Mouse (Mus musculus) heart, postnatal 25 days (tissue): ENCODE measurements around the gene Mapk12. TPM values are rescaled to one million over a fixed set of nuclear protein-coding genes. Genes with fewer than 3 reads are reported as not detected.

Source experiments
- DNase-seq: peaks from one replicate; pipeline ENCODE4 v3.0.0; 2022; ENCODE audit warnings: low spot score
- intact Hi-C: fragments of 180-260 bp; cut with DNase I; formaldehyde crosslinking; loops from one replicate; pipeline ENCODE4 v1.15.1; 2025
- total RNA-seq, 2 experiments: library from RNA; stranded (reverse); gene quantifications; 2 replicates each; pipeline ENCODE4 v1.2.3; 2021

Mapk12 gene
- total RNA-seq, 2 experiments from 2014 or later: 20.1 to 22.3 TPM

DNA sequence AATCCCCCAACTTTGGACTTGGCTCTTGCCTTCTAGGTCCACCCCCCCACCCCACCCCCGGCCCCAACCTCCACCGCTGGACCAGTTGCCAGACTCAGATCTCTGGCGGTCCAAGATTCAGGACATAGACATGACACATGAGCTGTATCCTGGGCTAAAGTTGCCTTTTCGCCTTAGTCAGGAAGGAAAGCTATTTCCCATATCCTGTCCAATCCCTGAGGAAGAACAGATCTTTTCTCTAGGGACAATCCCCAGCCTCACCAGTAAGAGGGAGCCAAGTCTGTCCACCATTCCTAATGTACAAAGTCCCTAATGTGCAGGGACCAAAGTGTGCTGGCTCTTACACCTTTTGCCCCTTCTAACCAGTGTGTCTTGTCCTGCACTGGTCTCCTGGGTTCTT lies 1.4 kb upstream of the Mapk12 start:
- DNase-seq: no peak
- intact Hi-C loops: no loop called here

GRCm38 (mm10) chr15:89141443-89141842 lies 940 bp upstream of the Mapk12 start:
- no peak for DNase-seq
- intact Hi-C loops: no loop called here

DNA sequence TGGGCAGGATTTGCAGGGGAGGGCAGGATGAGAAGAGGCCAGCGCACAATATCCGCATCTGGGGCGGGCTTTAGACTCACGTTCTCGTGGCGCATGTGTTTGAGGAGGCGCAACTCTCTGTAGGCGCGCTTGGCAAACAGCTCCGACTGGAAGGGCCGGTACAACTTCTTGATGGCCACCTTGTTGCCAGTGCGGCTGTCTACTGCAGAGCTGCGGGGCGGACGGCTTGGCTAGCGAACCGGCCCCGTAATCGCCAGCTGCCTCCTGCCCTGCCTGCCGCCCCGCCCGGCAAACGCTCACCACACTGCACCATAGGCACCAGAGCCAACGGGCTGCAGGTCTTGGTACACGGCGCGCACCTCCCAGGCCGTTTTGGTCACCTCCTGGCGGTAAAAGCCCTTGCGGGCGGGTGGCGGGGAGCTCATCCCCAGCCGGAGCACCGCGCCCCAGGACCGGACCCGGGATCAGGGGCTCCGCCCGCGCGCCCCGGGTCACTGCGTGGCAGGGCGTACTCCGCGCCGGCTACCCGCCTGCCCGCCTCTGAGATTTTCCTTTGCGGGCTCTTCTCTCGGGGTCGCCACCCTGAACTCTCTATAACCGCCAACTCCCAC lies 350 bp downstream of the Mapk12 start:
- intact Hi-C loops: no loop called here
- DNase-seq: peak; percentile 62

GRCm38 (mm10) chr15:89138531-89138930 lies 2.0 kb downstream of the Mapk12 start:
- intact Hi-C loops: no loop called here
- DNase-seq: no peak

DNA sequence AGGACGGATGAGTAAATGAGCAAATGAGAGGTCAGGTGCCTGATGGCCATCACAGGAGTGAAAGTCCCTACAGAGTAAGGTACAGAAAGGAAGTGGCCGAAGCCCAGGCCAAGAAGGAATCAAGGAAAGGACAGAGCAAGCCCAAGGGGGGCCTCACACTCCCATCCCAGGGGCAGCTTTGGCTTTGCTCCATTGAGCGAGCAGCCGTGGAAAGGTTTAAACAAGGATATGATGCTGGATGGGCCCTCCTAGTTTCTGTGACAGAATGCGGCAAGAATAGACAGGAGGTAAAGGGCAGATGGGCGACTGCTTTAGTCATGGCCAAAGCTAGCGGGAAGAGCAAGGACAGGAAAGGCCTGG lies 2.5 kb downstream of the Mapk12 start:
- intact Hi-C loops: no loop called here
- DNase-seq: no peak

- intact Hi-C loops: no loop called here
- DNase-seq: no peak
These were observed 3.0 kb downstream of the Mapk12 start for GRCm38 (mm10) chr15:89137378-89138045.

- intact Hi-C loops: no loop called here
- no peak for DNase-seq
These were observed 3.9 kb downstream of the Mapk12 start for GRCm38 (mm10) chr15:89136461-89137155.

DNA sequence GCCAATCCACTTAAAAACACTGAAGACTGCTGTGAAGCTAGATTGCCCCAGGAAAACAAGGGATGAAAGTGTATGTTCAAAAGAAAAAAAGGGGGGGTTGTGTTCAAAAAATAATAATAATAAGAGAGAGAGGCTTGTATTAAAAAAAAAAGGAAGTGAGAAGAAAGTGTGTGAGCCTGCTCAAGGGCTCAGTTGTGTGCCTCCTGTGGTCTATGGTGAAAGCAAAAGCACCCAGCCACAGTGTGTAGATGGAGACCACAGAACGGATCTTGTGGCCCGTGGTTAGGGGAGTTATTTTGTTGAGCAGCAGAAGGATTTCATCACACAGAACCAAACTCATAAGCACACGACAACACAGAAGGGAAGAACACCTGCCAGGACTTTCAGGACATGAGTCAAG lies 9.2 kb downstream of the Mapk12 start:
- intact Hi-C loops: no loop called here
- no peak for DNase-seq

DNA sequence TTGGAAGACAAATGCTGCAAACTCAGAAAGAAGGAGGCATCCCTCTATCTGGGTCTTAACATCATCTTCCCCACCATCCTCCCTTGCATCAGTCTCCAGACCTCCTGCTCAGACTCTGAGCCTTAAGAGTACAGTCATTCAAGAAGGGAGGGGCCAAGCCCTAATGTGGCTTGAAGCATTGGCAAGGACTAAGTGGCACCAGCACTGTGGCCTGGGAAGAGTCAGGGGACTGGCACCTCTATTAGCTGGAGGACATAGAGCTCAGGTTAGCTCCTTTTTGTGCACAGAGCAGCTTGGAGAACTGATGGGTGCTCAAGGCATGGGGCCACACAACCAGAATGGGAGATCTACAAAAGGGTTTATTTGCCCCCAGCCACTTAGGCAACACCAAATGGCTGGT lies 10.3 kb downstream of the Mapk12 start:
- no peak for DNase-seq
- intact Hi-C loops: no loop called here

DNA sequence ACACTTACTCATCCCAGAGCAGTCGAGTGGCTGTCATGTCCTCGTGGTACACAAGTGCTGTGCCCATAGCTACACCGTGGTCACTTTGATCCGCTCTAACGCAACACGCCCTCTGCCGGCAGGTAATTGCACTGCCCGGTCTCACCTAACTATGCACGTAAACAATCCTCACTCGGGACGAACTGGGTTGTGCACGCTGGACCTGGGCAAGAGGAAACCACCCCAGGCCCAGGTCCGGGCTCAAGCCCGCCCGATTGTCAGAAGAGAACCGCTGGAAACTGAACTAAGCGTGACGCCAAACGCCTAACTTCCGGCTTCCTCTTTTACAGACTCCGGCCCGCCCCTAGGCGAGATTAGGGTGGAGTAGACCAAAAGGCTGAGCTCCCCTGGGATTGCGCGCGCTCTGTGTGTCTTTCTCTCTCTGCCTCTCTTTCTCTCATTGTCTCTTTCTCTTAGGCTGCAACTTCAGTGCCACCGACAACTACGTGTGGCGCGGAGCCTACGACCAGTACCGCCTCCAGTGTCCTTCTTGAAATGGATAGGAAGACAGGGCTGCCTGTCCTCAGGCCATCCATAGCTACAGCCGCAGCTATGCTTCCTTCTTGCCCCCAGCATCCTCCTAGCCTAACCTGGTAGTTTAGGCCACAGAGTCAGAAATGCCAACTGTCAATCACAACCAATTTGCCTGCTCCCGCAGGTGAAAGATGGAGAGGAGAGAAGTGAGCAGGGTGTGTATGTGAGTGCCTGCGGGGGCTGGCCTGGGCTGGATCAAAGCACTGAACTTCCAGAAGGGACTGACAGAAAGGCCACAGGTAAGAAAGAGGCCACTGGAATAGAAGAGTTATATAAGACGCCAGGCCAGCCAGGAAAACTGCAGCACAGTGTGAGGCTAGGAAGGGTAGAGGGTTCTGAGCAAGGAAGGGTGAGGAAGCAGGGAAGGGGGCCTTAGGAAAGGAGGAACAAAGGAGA lies 11.8 kb downstream of the Mapk12 start, which contains the start of gene Hdac10:
TSS of gene Hdac10 (minus strand) at position 319 of the 969 bp plus-strand sequence.
- intact Hi-C loops: no loop called here
- DNase-seq: peak; percentile 79

DNA sequence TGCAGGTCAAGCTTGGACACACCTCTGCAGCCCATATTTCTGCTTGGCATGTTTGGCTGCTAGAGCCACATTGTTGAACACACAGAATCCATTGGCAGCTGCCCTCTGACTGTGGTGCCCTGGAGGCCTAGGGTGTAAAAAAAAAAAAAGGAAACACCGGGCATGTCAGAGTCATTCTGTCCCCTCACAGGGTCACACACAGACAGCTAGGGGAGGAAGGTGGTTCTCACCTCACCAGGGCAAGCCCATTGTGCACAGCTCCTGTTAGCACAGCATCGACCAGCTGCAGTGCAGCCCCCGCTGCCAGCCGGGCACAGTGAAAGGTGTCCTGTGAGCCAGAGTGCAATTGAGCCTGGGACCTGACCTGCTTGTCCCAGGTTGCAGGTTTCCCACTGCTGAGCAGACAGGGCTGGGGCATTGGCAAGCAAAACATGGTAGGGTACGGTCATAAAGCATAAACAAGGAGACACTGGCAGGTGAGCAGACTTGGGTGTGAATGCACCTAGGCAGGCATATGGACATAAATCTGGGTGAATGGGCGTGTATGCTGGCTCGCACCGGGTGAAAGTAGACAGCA lies 13.1 kb downstream of the Mapk12 start:
- intact Hi-C loops: no loop called here
- no peak for DNase-seq

DNA sequence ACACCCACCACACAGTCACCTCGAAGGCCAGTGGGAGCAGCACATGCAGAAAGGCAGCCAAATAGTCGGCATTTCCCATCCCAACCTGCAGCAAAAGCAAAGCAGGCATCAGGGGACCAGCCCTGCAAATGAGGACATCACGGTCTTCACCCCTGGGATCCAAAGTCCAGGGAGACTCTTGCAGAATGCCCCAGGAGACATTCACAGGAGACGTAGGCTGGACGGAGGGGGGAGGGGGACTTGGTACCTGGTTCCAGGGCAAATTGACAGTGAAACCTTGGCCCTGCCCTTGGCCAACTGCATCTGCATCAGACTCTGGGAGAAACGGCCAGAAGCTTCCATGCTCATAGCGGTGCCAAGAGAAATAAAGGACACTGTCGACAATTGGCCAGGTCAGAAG lies 13.9 kb downstream of the Mapk12 start:
- intact Hi-C loops: no loop called here
- DNase-seq: no peak

- no peak for DNase-seq
- intact Hi-C loops: no loop called here
These were observed 15.2 kb downstream of the Mapk12 start for GRCm38 (mm10) chr15:89125351-89125750.

DNA sequence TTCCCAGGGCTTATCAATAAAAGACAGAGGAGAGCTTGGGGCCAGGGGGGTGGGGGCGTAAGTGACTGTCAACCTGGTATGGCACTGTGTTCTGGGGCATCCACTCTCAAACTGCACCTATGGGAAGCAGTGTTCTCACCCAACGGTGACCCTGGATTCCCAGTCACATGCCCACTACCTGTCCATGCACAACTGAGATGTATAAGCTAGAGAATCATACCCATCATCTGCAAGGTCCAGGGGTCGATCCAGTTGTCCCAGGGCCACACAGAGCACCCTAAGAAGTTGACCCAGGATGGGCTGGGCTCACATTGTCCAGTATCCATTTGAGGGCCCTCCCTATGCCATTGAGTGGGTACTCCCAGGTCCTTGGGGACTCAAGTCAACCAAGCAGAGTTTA lies 16.2 kb downstream of the Mapk12 start:
- DNase-seq: no peak
- intact Hi-C loops: loop anchor here (5.0 kb wide), 2 partner anchors 33 to 73 kb away; partner anchors contain the start of gene Dennd6b

GRCm38 (mm10) chr15:89123595-89123994 lies 16.9 kb downstream of the Mapk12 start:
- intact Hi-C loops: loop anchor here (2.0 to 5.0 kb wide), 3 partner anchors 34 to 87 kb away; partner anchors contain the start of genes Dennd6b and Ppp6r2
- DNase-seq: no peak

GRCm38 (mm10) chr15:89122649-89123366 lies 17.7 kb downstream of the Mapk12 start, which contains the start of gene Tubgcp6:
Gene Tubgcp6, minus strand, starts transcription at chr15:89123112.
- intact Hi-C loops: loop anchor here (2.0 to 5.0 kb wide), 3 partner anchors 34 to 88 kb away; partner anchors contain the start of genes Dennd6b and Ppp6r2
- DNase-seq: peak; percentile 87

DNA sequence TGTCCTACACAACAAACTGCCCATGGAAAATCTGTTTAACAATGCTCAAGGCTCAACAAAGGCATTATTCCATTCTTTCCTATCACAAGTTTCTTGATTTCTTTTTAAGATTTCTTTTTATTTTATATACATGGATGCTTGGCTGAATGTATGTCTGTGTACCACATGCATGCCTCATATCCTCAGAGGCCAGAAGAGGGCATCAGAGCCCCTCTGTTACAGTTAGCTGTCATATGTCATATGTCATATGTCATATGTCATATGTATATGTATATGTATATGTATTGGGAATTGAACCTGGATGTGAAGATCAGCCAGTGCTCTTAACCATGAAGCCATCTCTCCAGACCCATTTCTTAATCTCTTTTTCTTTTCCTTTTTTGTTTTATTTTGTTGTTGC lies 22.5 kb downstream of the Mapk12 start:
- no peak for DNase-seq
- intact Hi-C loops: no loop called here

DNA sequence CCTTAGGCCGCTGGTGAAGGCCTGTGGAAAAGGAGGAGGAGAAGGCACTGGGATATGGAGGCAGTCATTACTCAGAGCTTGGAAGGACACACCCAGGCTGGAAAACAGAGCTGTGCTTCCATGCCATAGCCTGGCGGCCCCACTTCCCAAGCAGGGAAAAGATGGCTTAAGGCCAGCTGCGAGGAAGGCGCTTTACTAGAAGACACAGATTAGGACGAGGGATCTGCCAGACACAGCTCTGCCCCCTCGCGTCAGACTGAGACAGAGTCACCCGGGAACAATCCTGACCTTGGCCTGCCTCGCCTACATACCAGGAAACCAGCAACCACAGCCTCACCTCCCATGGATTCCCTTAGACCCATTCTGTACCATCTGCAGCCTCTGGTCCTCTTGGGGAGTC lies 30.4 kb downstream of the Mapk12 start:
- DNase-seq: no peak

GRCm38 (mm10) chr15:89106976-89107375 lies 33.5 kb downstream of the Mapk12 start:
- intact Hi-C loops: no loop called here
- no peak for DNase-seq

More for the DNA sequence above, 30.4 kb downstream of the Mapk12 start:
- intact Hi-C loops: no loop called here
